Mouse (Mus musculus) testis, adult 2 months (tissue): ENCODE results near the gene Tmc3.

Source experiments
- CTCF ChIP-seq: fragments of 200-500 bp; IDR thresholded peaks from 2 replicates; pipeline ENCODE4 v1.5.1; 2012; ENCODE audit warnings: low read depth, mild to moderate bottlenecking, inconsistent platforms, low read length, moderate library complexity; ENCODE audit not compliant: control insufficient read depth, insufficient read depth, insufficient replicate concordance
- POLR2A ChIP-seq: fragments of 200-500 bp; IDR thresholded peaks from 2 replicates; pipeline ENCODE4 v1.6.1; 2012; ENCODE audit warnings: low read depth, mild to moderate bottlenecking, inconsistent platforms, low read length, moderate library complexity; ENCODE audit not compliant: control insufficient read depth

DNA sequence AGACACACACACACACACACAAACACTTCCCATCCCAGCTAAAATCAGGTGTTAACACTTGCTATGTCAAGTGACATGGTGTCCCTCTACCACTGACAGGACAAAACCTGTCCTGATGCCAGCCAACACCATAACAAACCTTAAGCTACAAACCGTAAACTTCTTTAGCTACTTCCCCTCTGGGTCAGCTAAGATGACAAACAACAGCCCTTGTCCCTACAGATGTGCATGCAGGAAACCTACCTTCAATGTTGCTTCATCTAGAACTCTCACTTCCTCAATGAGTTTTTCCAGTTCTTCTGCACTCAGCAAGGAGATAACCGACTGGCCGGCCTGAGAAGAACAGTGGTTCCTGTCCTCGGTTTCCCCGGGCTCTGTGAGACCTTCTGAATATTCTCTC, 65.9 kb downstream of the Tmc3 start:
- TF ChIP-seq CTCF (no peak), POLR2A (no peak)
